In the genomic region with DNA sequence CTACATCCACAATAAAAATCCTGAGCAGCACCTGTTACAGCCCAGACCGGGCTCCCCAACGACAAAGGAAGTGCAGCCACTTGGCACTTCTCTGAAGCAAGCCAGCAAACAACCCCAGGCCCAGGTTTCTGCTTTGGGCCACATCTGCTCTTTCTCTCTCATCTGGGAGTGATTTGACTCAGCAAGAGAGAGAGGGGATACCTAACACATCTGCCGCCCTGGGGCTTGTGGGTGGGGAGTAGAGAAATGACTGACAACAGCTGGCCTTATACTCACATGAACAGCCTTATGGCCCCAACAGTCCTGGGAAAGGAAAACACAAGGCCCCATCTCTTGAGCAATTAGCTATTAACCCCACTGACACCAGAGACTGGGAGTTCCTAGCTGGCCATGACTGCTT, we compare ENCODE assay signal across 9 mouse cellular contexts.
DNase-seq lines count a peak whose midpoint lies in the region; ATAC-seq and TF ChIP-seq lines count a peak whose summit lies in the region.
"Had no signal": no experiment of that assay in that cellular context is flagged by ENCODE, and none has a peak within 500 bp of the region (broad histone marks: within the 10 kb centered on the region; RNA-seq: fewer than 3 reads in every experiment).

No protein-coding gene starts in this region.

- no peak overlapping the region for H3K27ac ChIP-seq in kidney, embryonic 16.5 days (ENCODE audit: low read length)
- no peak overlapping the region for H3K27ac ChIP-seq in liver, embryonic 14.5 days

- no peak for TF ChIP-seq EP300 in liver, embryonic 14.5 days (IDR thresholded peaks at IDR 0.05; ENCODE audit: low read depth)

- no peaks in the 10 kb centered on the region for H3K27me3 ChIP-seq in kidney, embryonic 16.5 days (ENCODE audit: insufficient read depth, low read length)
- H3K27me3 ChIP-seq in liver, embryonic 14.5 days (ENCODE audit: control insufficient read depth, insufficient read depth, low read length), result no peaks in the 10 kb centered on the region

- WGBS in kidney, embryonic 16.5 days, result 4% methylated on average over 3 of the region's 3 CpGs
- WGBS in liver, embryonic 14.5 days (ENCODE audit: insufficient replicate concordance), result 0% methylated on average over 3 of the region's 3 CpGs

- H3K4me2 ChIP-seq in kidney, embryonic 16.5 days (replicated peaks; ENCODE audit: low read depth, low read length), result no peak overlapping the region
- peak overlapping the region; percentile 22; the same call in 1 of the 2 replicates for H3K4me2 ChIP-seq in liver, embryonic 14.5 days (ENCODE audit: low read depth)

- H3K4me3 ChIP-seq in kidney, embryonic 16.5 days (ENCODE audit: low read length), result no peak overlapping the region
- no peak overlapping the region for H3K4me3 ChIP-seq in liver, embryonic 14.5 days (ENCODE audit: insufficient read depth in 1 of 2, low read depth in 2 of 2, low read length in 2 of 2)

- H3K9ac ChIP-seq in kidney, embryonic 16.5 days (replicated peaks; ENCODE audit: low read length), result no peak overlapping the region
- no peak overlapping the region for H3K9ac ChIP-seq in liver, embryonic 14.5 days (replicated peaks)

- H3K4me1 ChIP-seq in kidney, embryonic 16.5 days (ENCODE audit: insufficient read depth, low read length), result peaks cover 8% of the 10 kb centered on the region
- peaks cover 6 to 19% of the 10 kb centered on the region in 2 experiments; a peak in 3 of 4 replicates for H3K4me1 ChIP-seq in liver, embryonic 14.5 days (replicated peaks; ENCODE audit: control insufficient read depth in 2 of 2, insufficient read depth in 2 of 2, low read length in 1 of 2)

- H3K9me3 ChIP-seq in kidney, embryonic 16.5 days (ENCODE audit: low read length), result no peaks in the 10 kb centered on the region
- H3K9me3 ChIP-seq in liver, embryonic 14.5 days (ENCODE audit: control insufficient read depth, low read length), result no peaks in the 10 kb centered on the region

- no peaks in the 10 kb centered on the region for H3K36me3 ChIP-seq in kidney, embryonic 16.5 days (ENCODE audit: insufficient read depth, low read length)
- no peaks in the 10 kb centered on the region for H3K36me3 ChIP-seq in liver, embryonic 14.5 days (replicated peaks; ENCODE audit: control insufficient read depth, insufficient read depth, low read depth)
- H3K36me3 ChIP-seq: G1E had no signal

- ATAC-seq in kidney, embryonic 16.5 days (ENCODE audit: low FRiP score, low TSS enrichment), result peak; percentile 39; the same call in 1 of the 2 replicates
- no peak for ATAC-seq in liver, embryonic 14.5 days (ENCODE audit: insufficient read depth)

- DNase-seq in kidney, adult 11 months, result no peak
- DNase-seq in embryo, embryonic 11 days, result peak; percentile 63
- no peak for DNase-seq in liver, embryonic 14.5 days (ENCODE audit: low read depth in 3 of 3, low spot score in 3 of 3)
- DNase-seq in thymus, postnatal 0 days (ENCODE audit: low spot score), result peak; percentile 87
- no peak for DNase-seq in gastrocnemius, postnatal 10 days
- DNase-seq in kidney, adult 9 months, result no peak
- DNase-seq in right cerebral cortex, adult 18-20 months, result no peak

- TF ChIP-seq CTCF in liver, embryonic 14.5 days (IDR thresholded peaks at IDR 0.05; ENCODE audit: low read depth), result no peak

Comparison
In these comparisons a context has a peak if more than half of its experiments do, and no peak if none do; other contexts are left out.
1. DNase-seq: peak in embryo, embryonic 11 days (single experiment) and thymus, postnatal 0 days (single experiment); none in kidney, adult 11 months (single experiment), liver, embryonic 14.5 days (0 of 3), gastrocnemius, postnatal 10 days (single experiment), kidney, adult 9 months (single experiment) and right cerebral cortex, adult 18-20 months (single experiment).